Mouse (Mus musculus): ENCODE measurements around the gene Trim9.

The Trim9 gene

DNA sequence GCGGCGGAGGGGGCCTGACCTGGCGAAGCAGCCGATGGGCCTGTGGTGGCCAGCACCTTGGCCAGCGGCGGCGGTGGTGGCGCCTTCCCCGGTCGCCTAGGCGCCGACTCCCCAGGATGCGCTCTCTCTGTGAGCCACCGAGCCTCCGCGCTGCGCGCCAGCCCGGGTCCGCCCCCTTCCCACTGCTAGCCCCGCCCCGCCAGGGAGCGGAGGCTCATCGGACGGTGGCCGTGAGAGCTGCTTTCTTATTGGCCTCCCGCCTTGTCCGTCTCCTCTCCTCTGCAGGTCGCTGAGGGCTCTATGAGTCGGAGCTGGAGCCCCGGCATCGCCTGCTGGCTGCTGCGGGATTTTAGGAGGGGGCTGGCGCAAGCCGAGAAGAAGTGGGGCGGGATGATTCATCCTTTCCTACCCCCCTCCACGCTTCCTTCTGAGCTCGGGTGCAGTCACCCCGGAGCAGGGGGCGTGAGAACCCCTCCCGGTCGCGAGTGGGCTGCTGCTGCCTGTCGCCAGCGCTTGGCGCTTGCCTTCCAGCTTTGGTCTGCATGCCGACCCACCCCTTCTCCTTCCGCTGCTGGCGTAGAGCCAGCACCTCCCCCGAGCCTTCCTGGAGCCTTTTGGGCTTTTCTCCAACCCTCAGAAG is at the start of gene Trim9:
Trim9 (minus strand) TSS at position 413 of the 640 bp plus-strand sequence.
- DNase-seq (ENCODE audit: low spot score in 2 of 2) = peak; percentile 98 to 99

DNA sequence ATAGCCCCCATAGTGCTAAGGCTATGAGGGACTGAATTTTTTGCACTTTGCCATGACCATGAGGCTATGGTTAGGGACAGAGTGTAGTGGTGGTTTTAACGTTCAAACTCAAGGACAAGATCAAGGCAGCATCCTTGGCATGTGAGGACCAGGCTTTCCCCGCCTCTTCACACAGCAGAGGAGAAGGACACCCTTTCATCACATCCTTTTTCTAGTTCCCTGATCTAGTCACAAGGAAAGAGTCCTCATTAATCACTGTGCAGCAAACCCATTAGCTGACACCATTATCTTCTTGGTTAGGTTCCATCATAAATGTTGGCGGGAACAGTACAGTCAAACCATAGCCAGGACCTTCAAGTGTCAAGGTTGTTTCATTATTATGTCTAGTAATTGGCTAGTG is 47.6 kb upstream of the Trim9 start:
- DNase-seq (ENCODE audit: low spot score in 2 of 2) = no peak

DNA sequence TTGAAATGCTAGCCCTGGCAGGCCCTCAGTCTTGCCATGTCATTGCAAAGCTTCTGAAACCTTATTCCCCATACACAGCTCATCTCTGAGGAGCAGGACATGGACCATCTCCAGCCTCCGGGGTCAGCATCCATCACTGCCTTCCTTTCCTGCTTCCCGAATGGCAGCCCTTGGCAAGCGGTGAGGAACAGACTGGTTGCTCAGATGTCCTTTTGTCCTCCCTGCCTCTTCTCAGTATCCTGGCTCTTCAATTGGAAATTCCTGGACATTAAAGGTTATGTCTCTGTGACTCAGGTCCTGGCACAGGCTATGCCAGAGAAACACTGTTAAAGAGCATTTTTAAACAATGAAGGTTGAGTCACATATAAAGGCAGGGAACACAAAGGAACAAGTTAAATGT is 43.8 kb upstream of the Trim9 start:
- no peak for DNase-seq (ENCODE audit: low spot score in 2 of 2)

DNA sequence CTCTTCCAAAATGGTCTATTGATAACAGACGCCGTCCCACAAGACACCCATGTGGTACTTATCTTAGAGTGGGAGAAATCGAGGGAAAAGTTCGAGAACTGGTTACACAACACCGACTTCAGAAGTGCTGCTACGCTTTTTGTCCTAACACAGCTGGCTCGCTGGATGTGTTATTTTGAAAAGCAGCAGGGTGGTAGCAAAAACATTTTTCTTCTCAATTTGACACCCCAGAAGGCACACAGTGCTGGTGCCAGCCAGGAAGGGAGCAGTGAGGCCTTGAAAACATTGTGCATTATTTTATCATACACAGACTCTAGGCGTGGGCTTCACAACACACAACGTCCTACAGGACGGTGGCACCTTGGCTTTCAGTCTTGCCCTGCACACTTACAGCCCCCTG is 27.6 kb upstream of the Trim9 start:
- no peak for DNase-seq (ENCODE audit: low spot score in 2 of 2)

DNA sequence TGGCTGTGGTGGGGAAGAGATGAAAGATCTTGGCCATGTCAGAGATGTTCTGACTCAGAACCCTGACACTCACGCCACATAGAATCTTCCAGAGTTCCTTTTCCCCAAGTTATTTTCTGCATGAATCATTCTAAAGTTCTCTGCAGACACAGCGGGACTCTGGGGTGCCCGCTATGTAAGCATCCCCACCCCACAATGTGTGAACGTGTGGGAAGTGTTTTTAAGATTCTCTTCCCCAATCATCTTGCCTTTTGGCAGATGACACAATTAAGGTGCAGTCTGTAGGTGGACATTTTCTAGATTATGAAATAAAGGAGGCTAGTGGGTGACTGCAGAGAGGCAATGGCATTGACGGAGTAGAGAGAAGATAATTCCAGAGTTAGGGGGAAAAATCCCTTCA is 25.5 kb upstream of the Trim9 start:
- DNase-seq (ENCODE audit: low spot score in 2 of 2) = no peak

DNA sequence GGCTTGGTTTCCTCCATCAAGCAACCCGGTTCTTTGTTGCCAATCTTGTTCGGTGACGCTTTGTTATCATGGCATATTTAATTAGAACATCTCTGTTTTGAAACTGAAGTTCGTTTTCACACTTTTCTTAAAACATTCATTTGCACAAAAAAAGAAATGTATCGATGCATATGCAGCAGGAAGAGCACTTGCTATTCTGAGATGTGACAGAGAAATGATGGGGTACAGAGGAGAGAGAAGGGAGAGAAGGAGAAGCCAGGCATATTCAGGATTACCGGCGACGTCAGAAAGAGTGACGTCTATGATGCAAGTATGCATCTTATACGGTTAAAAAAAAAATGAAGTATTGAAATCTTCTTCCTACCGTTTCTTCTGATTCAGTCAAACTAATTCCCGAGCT is 21.9 kb upstream of the Trim9 start:
- no peak for DNase-seq (ENCODE audit: low spot score in 2 of 2)

DNA sequence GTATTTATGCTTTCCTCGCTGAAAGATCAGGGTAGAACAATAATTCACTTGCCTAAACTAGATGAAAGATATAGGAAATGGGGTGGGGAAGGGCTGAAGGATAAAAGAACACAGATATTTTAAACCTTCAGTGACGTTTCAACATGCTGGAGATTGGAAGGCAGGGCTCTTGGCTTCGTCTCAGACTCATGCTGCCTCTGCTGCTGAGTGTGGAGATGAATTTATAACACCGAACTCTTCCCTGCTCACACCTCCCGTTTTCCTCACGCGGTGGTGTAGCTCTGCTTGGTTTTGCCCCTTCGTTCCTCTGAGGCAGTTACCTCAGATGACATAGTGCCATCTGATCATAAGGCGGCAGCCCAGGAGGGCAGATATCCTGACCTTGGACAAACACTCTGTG is 21.4 kb upstream of the Trim9 start:
- DNase-seq (ENCODE audit: low spot score in 2 of 2) = peak in 1 of 2 experiments; percentile 56

DNA sequence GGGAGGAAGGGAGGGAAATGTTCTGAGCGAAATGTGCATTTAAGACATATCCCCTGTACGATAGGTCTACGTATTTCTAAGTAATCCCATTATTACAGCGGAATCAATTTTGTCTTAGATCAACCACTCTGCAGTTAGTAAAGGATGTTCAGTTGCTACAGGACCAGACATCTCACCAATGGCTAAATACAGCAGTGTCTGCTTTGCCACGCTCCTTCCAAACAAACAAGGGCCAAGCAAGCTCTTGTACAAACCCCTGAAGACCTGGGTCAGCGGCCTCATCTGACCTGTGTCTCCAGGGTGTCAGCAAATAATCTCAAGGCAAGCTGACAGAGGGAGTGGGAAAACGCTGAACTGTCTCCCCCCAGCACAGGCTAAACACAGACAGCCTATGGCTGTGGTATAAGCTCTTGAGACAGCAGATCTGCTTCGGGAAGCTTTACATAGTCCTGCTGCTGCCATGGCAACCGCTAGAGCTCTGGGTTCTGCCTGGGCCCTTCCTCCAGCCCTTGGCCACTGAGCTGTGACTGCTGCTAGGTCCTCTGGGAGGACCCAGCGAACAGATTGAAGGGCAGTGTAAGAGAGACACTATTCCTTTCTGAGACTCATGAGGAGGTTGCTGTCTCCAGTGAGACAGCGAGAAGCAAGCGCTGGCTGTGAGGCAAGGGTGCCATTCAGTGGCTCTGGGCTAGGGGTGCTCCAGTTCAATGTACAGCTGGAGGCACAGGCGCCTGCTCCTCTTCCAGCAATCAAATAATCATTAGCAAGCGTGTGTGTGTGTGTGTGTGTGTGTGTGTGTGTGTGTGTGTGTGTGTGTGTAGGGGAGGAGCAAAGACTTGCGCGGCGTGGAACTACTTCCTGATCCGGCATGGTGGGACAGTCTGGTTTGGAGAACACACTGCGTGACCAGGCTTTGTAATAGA is 20.2 kb upstream of the Trim9 start:
- DNase-seq (ENCODE audit: low spot score in 2 of 2) = peak; percentile 74 to 84

DNA sequence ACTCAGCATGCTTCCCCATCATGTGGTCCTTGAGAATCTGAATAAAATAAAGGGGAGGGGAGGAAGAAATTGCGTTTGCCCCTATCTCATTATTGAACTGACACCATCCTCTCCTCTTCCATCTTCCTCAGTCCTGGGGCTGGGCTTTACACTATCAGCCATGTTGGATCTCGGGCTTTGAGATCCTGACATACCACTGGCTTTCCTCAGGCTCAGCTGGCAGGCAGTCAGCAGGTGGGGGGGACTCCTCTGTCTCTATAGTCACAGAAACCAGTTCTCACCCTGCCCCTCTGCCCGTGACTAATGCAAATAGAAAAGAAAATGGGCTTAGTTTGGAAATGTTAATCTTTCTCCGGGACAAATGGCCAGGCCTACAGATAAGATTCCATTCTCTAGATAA is 15.6 kb upstream of the Trim9 start:
- DNase-seq (ENCODE audit: low spot score in 2 of 2) = no peak

DNA sequence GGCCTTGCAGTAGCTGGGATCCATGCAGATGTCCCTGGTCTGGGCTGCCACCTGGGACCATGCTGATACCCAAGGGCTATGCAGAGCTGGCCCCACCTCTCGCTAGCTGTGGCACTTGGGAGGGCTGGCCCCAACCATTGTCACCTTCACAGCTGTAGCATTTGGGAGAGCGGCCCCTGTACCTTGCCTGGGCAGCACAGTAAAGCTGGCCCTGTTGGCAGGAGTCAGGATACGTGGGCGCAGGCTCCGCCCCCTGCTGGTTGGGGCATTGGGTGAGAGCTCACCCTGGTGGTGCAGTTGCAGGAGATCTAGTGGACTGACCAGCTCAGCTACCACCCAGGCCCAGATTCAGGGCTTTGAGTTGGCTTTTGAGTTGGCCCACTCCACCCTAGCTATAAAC is 12.9 kb upstream of the Trim9 start:
- no peak for DNase-seq (ENCODE audit: low spot score in 2 of 2)

DNA sequence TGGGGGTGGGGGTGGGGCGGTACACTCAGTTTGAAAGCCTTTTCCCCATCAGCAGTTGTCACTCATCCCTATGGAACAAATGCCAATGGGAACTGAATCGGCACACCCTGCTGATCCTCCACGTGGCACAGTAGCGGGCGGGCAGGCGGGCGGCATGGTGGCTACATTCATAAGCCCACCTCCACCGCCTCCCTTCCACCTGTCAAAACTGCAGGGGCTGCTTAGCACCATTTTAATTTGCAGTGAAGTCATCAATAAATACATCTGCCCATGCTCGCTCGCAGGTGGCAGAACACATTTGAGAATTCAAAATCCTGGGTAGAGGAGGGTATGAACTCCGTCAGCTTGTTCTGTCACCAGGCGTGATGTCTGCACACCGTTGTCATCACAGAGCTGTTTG is 12.0 kb upstream of the Trim9 start:
- no peak for DNase-seq (ENCODE audit: low spot score in 2 of 2)

DNA sequence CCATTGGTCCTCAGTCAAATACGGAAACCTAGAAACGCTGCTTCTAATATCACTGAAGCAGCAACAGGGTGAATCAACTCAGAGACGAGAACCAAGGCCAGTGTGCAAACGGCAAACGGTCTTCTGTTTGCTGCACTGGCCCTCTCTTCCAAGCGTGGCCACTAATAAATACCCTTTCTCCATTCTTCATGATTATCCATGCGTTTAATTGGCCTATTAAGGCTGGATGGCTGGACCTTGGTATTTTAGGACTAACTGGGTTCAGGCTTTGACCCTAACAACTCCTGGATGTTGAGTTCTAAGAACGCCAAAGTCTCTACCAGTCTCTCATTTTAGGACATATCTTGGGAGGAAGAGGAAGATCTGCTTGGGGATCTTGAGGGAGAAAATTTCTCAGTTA is 7.5 kb upstream of the Trim9 start:
- no peak for DNase-seq (ENCODE audit: low spot score in 2 of 2)

DNA sequence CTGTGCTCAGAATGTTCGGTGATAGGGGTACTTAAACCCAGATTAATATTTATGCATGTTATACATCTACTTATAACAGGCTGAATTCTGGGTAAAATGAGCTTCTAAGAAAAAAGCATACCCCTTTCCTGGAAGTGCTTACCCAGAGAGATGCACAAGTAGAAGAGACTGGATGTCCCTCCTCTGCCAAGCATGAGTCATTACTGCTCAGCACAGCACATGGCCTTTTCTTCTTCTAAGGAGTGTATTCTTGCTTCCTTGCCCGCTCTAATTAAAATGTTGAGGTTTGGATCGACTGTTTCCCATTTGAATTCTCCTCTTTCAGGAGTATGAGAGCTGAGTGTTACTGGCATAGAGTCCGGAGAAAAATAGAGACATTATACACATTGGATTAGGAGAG is 3.1 kb upstream of the Trim9 start:
- DNase-seq (ENCODE audit: low spot score in 2 of 2) = no peak

DNA sequence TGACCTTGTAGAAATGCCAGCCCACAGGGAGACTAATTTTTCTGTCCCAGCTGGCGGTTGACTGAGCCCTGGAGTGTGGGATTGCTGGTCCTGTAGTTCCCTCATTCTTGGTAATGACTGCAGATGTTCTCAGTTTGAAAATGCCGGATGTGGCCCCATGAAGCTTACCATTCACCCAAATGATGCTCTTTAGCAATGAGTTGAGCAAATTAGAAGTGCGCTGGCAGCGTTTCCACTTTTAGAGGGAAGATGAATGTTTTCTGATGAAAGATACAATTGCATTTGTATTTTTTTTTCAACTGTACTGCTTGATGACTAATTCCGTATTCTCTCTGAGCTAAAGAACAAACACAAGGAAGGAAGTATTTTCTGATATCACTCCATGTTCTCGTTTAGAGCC is 2.4 kb upstream of the Trim9 start:
- no peak for DNase-seq (ENCODE audit: low spot score in 2 of 2)

DNA sequence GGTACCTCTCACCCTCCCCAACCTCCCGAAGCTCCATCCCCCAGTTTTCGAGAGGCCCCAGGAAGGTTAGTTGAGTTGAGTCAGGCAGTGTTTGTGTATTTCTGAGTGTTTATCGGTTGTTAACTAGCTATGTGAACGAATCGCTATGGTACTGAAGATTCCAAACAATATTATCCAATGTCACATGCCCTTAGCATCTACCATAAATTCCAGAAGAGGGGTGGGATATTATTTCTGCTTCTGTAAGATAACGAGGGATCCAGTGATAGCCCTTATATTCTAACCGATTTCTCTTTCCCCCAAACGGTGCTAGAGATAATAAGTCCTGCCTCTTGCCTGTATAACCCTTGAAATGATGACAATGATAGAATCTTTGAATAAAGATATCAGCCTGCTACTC is 612 bp upstream of the Trim9 start:
- no peak for DNase-seq (ENCODE audit: low spot score in 2 of 2)

DNA sequence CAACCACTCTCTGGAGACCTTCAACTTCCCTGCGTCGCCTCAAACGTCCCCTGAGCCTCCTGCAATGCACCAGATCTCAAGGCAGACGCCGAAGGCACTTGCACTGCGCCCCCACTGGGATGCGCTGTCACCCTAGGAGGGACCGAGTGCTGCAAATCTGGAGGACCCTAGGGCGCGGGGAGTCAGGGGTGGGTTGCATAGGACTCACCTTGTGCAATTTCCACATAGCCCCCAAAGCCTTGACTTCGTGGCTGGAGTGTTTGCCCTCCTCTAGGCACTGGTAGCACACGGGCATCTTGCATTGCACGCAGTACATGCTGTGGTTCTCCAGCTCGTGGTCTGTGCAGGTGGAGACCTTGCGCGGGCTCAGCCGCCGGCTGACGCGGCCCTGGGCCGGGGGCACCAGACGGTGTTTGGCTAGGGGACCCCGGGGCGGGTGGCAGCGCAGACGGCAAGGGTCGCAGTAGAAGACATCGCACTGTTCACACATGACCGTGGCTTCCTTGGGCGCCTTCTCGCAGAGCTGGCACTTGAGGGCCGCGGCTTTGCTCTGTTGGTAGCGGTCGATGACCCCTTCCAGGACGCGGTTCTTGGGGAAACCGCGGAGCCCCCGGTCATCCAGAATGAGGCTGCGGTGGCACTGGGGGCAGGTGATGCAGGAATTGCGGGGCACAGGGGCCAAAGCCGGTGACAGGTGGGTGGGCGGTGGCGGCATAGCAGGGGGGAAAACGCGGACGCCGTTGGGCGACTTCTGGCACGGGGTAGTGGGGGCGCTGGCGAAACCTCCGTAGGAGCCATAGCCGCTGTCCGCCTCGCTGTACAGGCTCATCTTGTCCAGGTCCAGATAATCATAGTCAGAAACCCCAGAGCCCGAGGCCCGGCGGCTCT is 1.0 kb downstream of the Trim9 start:
- peak; percentile 74 to 80 for DNase-seq (ENCODE audit: low spot score in 2 of 2)

DNA sequence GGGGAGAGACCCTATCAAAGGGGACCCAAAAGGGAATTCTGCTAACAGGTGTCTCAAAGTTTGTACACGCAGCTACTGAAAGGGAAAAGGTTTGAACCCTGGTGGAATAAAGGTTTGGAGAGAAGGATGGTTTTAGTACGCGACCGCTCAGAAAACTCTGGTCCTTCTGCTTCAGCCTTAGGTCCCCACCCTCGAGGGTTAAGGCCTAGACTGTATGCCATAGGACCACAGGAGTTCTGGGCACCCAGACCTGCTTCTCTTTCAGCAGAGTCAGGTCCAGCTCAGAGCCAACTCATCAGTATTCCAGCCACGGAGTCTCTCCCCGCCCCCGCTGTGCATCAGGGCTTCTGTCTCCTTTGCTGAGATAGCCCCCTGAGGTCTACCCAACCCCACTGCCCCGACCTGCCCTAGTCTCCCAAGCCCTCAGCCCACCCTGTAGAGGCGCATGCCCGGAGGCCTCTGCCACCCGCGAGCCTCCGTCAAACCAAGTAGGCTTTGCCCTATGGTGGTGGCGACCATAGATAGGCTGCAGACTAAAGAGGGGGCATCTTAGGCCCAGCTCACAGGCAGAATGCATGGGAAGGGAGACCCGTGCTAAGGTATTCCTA is 1.8 kb downstream of the Trim9 start:
- DNase-seq (ENCODE audit: low spot score in 2 of 2) = peak; percentile 68 to 73

DNA sequence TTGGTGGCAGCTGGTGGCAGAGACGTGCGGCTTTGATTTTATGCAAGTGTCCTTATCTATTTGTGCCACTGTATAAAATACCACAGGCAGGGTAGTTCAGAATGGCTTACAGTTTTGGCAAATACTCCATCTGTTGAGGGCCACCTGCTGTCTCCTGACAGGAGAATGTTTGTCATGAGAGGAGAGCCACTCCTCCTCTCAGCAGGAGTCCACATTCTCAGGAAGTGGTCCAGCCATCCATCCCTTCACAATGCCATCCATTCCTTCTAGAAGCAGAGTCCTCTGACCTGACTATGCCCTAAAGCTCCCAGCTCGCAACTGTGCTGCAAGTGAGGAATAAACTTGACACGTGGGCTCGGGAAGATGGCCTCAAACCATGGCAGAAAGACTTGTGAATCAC is 12.2 kb downstream of the Trim9 start:
- DNase-seq (ENCODE audit: low spot score in 2 of 2) = no peak

DNA sequence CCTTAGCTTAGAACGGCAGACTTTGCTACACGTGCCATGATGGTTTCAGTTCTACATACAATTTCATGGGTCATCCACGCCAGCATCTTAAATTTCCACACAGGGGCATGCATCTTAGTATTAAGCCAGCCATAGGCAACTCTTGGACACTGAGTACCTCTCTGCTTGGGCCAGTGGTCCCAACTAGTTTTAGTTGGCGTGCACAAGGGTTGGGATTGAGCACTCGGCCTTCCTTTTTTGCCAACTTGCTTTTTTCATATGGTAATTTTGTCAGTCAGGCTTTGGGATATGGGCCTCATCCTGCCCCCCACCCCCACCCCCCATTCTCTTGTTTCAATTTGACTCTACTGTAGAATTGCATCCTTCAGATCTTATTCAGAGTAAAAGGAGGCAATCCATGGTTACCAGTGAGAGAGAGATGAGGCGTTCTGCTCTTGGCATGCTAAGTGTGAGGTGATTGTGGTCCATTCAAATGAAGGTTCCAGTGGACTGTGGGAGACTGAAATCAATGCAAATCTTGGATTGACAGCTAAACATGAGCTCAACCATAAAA is 14.1 kb downstream of the Trim9 start:
- no peak for DNase-seq (ENCODE audit: low spot score in 2 of 2)

DNA sequence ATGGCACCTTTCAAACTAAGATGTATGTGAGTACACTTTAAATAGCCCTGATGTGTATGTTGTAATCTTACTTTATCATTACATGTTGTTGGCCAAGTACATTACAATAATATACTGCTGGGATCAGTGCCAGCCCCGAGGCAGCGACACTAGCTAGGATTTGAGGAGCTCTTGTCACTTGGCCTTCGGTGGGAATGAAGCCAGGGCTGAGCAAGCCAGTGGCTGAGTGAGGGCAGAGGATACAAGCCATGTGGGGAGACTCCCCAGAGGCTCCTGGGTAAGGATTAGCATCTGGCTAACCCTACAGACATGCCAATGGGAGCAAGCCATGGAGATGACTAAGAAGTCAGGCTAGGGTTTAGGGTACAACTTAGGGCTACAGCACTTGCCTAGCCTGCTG is 18.4 kb downstream of the Trim9 start:
- DNase-seq (ENCODE audit: low spot score in 2 of 2) = no peak

DNA sequence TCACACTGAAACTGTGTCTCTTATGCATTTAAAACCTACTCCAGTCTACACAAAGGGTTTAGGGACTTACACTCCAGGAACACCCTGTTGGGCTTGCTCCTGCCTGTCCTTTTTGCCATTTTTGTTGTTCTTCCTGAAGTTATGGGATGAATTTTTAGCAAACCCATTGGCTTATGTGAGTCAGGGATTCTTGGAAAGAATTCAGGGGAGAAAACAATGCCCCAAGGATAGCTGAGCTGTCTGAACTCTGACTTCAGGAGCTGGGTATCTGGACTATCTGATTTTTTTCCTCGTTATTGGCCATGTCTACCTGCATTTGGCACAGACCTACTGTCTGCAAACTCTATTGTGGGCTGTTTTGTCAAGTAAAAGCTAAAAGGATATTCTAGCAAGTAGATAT is 20.5 kb downstream of the Trim9 start:
- DNase-seq (ENCODE audit: low spot score in 2 of 2) = no peak

DNA sequence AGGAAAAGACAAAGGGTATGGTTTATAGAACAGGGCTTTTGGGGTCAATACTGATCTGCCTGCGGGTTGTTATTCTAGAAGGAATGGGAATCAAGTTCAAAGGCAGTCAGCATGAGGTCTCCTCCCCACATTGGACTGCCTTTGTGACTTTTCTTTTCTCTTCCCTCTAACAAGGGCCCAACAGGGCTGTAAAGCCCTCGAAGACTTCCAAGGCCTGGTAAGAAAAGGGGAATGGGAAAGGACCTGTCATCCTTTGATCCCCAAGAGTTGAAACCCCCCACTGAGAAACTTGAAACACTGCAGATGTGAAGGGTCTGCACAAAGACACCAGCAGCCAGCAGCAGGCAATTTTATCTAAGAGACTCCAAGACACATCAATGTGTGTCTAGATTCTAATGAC is 21.0 kb downstream of the Trim9 start:
- DNase-seq (ENCODE audit: low spot score in 2 of 2) = no peak
